Mouse (Mus musculus) lung, embryonic 16.5 days (tissue): ENCODE data around the gene Foxp1. TPM values are rescaled to one million over a fixed set of nuclear protein-coding genes. Genes with fewer than 3 reads are reported as not detected.

Experiments used
- ATAC-seq: fragments of 200-750 bp; cut with Nextera tagmentation; 2 replicates; pipeline ENCODE4 v1.8.0; 2017; ENCODE audit warnings: low read depth, mild to moderate bottlenecking, moderate library complexity
- H3K27ac ChIP-seq: fragments of 300-500 bp; sonication (generic); 2 replicates; pipeline ENCODE4 v1.5.1; 2014; ENCODE audit warnings: mild to moderate bottlenecking, control low read depth, low read length
- H3K27me3 ChIP-seq: fragments of 300-500 bp; sonication (generic); 2 replicates; pipeline ENCODE4 v1.6.1; 2014; ENCODE audit warnings: low read depth, low read length, mixed read lengths; ENCODE audit not compliant: control insufficient read depth, insufficient read depth
- H3K36me3 ChIP-seq: fragments of 300-500 bp; sonication (generic); 2 replicates; pipeline ENCODE4 v1.6.1; 2014; ENCODE audit warnings: low read length; ENCODE audit not compliant: control insufficient read depth, insufficient read depth
- H3K4me1 ChIP-seq: fragments of 300-500 bp; sonication (generic); replicated peaks from 2 replicates; pipeline ENCODE4 v1.6.1; 2014; ENCODE audit warnings: low read length, mixed read lengths; ENCODE audit not compliant: control insufficient read depth, insufficient read depth
- H3K4me2 ChIP-seq: fragments of 300-500 bp; sonication (generic); 2 replicates; pipeline ENCODE4 v1.6.1; 2014; ENCODE audit warnings: low read depth, low read length, control low read depth
- H3K4me3 ChIP-seq: fragments of 300-500 bp; sonication (generic); 2 replicates; pipeline ENCODE4 v1.5.1; 2014; ENCODE audit warnings: mild to moderate bottlenecking, low read length, control low read depth
- H3K9ac ChIP-seq: fragments of 300-500 bp; sonication (generic); 2 replicates; pipeline ENCODE4 v1.6.1; 2014; ENCODE audit warnings: low read length, control low read depth
- H3K9me3 ChIP-seq: fragments of 300-500 bp; sonication (generic); 2 replicates; pipeline ENCODE4 v1.6.1; 2016; ENCODE audit warnings: low read length; ENCODE audit not compliant: control insufficient read depth
- WGBS: fragments of 180-500 bp; shearing (Covaris S2); extraction: QIAGEN DNeasy Blood & Tissue Kit; methylation state at CpG from one replicate; pipeline ENCODE4 v1.1.7; 2014; 5-methylcytosine and 5-hydroxymethylcytosine counted together
- polyA plus RNA-seq: library from polyadenylated mRNA; unstranded; fragments of >200 nt; fragmentation: Nextera tagmentation; extraction: Ambion mirVana; gene quantifications from 2 replicates; pipeline ENCODE4 v1.2.1, GENCODE M21; 2015

Foxp1 gene
- polyA plus RNA-seq, 1 experiment from 2014 or later: 116 TPM

DNA sequence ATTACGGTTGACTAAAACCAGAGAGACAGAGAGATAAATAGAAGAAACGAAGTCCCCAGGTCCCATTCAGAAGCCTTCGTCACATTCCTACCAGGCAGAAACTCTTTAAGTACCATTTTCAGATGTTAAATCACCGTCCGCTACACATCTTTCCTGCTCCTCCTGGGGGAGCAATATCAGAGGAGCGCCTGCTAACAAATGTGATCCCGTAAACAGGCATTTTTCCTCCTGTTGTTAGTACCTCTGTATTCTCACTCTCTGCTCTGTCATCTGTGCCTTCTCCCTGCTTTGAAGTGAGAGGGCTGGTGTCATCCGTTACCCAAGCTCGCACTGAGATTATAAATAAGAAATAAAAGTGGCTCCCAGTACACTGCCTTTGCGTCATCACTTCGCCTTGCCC is 384.5 kb downstream of the Foxp1 start:
- Histone ChIP-seq H3K9ac (no peak overlapping the region), H3K4me2 (no peak overlapping the region), H3K4me1 (peaks cover 10% of the 10 kb centered on the region), H3K27me3 (no peaks in the 10 kb centered on the region), H3K4me3 (no peak overlapping the region), H3K36me3 (no peaks in the 10 kb centered on the region), H3K9me3 (no peaks in the 10 kb centered on the region), H3K27ac (no peak overlapping the region)
- 62% methylated on average over 11 of the region's 11 CpGs for WGBS
- ATAC-seq: no peak

DNA sequence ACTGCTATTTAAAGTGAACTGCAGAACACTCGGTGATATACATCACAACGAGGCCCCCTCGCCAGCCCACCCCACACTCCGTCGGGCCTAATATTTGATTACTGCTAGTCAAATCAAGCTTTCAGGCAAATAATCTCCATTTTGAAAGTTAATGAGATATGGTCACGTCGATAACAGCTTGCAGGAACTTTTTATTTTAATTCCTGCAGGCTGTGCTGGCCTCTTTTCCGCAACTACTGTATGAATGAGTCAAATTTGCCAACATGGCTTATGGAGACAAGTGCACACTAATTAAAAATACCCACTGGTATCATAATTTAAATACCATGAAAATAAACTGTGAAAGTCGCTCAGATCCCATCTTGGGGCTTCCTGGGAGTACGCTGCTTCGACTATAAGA is 385.4 kb downstream of the Foxp1 start:
- H3K27me3 ChIP-seq: no peaks in the 10 kb centered on the region
- H3K9me3 ChIP-seq: no peaks in the 10 kb centered on the region
- H3K9ac ChIP-seq: no peak overlapping the region
- H3K4me1 ChIP-seq: peaks cover 8% of the 10 kb centered on the region
- no peak overlapping the region for H3K4me2 ChIP-seq
- WGBS: 72% methylated on average over 11 of the region's 11 CpGs
- H3K27ac ChIP-seq: no peak overlapping the region
- ATAC-seq: no peak
- H3K4me3 ChIP-seq: no peak overlapping the region
- no peaks in the 10 kb centered on the region for H3K36me3 ChIP-seq

DNA sequence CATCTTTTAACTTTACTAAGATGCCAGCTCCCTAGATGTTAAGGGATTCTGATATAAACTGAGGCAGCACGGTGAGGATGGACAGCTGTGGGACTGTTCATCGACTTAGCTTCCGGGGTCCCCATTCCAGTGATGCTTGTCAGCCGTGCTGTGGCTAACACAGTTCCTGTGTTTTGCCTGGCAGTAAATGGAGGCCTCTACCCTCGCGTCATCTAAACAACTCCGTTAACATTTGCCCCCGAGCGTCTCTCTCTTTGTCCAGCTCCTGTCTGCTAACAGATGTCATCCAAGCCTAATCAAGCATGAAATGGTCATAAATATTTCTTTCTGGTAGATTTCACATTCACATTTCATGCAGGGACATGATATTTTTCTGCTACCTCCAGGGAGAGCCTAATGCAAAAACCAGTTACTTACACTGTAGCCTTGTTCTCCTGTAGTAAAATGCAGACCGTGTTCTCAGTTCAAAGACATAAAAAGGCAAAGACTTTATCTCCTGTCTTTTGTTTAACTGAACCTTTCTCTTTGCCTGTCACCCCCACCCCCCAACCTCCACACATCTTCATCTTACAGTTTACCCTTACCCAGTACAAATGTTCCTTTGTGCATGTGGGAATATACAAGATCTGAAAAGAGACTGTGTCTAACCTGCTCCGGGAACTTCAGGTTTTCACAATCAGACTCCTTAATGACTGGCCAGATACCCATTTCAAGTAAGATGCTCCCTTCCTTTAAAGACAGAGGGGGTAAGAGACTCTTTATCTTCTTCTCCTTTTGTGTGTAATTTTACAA is 386.4 kb downstream of the Foxp1 start:
- H3K27me3 ChIP-seq: no peaks in the 10 kb centered on the region
- H3K9ac ChIP-seq: no peak overlapping the region
- no peak overlapping the region for H3K4me2 ChIP-seq
- peaks cover 10% of the 10 kb centered on the region for H3K4me1 ChIP-seq
- peak; percentile 60; the same call in 1 of the 2 replicates for ATAC-seq
- WGBS: 30% methylated on average over 11 of the region's 11 CpGs
- no peaks in the 10 kb centered on the region for H3K36me3 ChIP-seq
- no peaks in the 10 kb centered on the region for H3K9me3 ChIP-seq
- 0 out of 2 replicates have a peak overlapping the region, but pooled peaks have one; percentile 24 for H3K27ac ChIP-seq
- no peak overlapping the region for H3K4me3 ChIP-seq

DNA sequence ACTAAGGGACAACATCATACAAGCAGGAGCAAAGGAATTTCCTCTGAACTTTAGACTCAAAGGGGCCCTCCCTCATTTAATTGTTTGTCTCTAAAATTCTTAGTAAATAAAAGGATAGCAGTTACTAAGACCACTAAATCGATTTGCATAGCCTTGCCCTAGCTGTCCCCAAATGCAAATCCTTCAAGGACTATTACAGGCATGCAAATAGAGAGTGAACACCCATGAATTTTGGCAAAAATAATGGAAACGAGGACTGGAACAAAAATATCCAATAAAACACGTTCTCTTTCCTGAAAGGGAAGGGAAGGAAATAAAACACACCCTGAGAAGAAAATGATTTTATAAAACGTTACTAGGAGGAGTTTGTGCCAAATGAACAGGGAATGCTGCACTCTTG is 390.7 kb downstream of the Foxp1 start:
- H3K9ac ChIP-seq: no peak overlapping the region
- H3K4me3 ChIP-seq: no peak overlapping the region
- H3K27ac ChIP-seq: no peak overlapping the region
- 58% methylated on average over 4 of the region's 4 CpGs for WGBS
- H3K27me3 ChIP-seq: no peaks in the 10 kb centered on the region
- no peak for ATAC-seq
- H3K9me3 ChIP-seq: no peaks in the 10 kb centered on the region
- H3K4me1 ChIP-seq: peaks cover 10% of the 10 kb centered on the region
- H3K4me2 ChIP-seq: no peak overlapping the region
- no peaks in the 10 kb centered on the region for H3K36me3 ChIP-seq

DNA sequence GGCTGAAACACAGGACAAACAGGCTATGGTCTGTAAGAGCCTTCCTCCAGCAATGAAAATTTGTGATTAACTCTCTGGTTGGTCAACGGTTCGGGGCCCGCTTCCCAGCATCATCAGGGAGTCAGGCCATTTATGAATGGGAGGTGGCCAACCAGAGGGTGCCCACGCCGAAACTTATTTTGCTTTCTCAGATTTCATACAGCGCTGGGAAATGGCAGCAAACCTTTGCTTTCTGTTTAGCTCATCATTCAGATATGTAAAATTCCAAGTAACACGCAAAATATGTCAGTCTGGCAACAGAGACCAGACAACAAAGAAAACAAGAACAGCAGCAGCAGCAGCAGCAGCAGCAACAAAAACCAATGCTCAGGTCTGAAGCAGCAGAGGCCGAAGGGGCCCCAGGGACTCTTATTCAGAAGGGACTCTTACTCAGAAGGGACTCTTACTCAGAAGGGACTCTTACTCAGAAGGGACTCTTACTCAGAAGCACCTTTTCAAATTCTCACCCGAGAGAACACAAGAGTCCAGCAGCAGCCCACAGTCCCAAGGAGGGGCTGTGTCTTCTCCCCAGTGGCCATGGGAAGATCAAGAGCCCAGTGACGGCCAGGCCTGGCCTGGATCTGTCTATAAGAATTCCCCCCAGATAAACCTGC is 391.6 kb downstream of the Foxp1 start:
- H3K36me3 ChIP-seq: no peaks in the 10 kb centered on the region
- no peak overlapping the region for H3K4me2 ChIP-seq
- H3K9ac ChIP-seq: no peak overlapping the region
- no peak overlapping the region for H3K4me3 ChIP-seq
- H3K27me3 ChIP-seq: no peaks in the 10 kb centered on the region
- no peaks in the 10 kb centered on the region for H3K9me3 ChIP-seq
- 64% methylated on average over 10 of the region's 10 CpGs for WGBS
- H3K4me1 ChIP-seq: peaks cover 5% of the 10 kb centered on the region; the same call in 1 of the 2 replicates
- H3K27ac ChIP-seq: no peak overlapping the region
- ATAC-seq: peak; percentile 50; the same call in 1 of the 2 replicates

DNA sequence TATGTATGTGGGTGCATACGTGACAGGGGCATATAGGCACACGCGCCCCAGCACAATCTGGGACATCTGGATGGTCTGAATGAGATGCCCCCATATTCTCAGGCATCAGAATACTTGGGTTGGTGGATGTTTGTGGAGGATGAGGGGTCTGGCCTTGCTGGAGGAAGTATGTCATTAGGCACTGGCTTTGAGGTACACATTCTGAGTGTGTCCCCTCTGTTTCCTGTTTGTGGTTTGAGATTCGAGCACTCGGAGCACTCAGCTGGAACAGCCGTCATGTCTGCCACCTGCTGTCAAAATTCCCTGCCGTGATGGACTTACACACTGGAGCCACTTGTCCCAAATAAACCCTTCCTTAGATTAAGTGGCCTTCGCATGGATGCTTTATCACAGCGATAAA is 395.8 kb downstream of the Foxp1 start:
- Histone ChIP-seq H3K36me3 (no peaks in the 10 kb centered on the region), H3K4me1 (peaks cover 2% of the 10 kb centered on the region; the same call in 1 of the 2 replicates), H3K9ac (no peak overlapping the region), H3K4me2 (no peak overlapping the region), H3K27me3 (no peaks in the 10 kb centered on the region), H3K4me3 (no peak overlapping the region), H3K9me3 (no peaks in the 10 kb centered on the region), H3K27ac (no peak overlapping the region)
- WGBS: 76% methylated on average over 9 of the region's 9 CpGs
- ATAC-seq: no peak

DNA sequence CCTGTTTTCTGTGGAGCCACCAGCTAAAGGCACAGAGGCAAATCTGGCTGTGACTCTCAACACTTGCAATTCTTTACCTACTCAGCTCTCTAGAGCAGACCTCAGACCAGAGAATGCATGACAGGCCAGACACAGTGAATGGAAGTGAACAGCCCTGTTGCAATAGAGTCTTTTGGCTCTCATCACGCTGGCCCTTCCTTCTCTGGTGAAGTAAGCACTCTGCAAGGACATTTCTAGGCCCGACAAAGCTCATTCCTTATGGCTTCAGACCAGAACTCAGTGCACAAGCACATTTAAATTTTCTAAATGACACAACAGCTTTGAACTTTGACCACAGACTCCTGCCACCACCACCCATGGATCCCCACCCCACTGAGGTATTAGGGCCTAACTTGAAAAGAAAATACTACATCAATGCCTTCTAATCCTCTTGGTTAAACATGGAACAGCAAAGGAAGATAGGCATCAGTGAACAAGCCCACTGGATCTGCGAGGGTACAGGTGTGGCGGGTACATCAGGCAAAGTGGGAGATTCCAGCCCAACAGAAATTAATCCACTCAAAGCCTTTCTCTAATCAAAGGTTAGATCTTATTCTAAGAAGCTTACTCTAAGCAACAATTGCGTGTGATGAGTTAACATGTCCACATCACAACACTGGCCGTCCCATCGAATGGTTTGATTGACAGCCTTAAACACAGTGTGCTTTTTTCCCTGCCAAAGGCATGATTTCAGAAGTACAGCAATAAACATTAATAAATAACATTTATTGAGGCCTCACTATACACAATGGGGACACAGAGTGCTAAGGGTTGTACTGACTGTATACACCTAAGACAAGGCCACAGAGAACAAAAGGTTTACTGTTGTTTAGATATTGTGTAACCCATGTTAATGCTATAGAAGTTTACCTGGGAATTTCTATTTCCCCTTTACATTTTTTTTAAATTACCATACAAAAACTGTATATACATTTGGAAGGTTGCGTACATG is 401.4 kb downstream of the Foxp1 start:
- Histone ChIP-seq H3K4me3 (no peak overlapping the region), H3K27me3 (no peaks in the 10 kb centered on the region), H3K4me1 (no peaks in the 10 kb centered on the region), H3K27ac (no peak overlapping the region), H3K36me3 (no peaks in the 10 kb centered on the region), H3K9me3 (no peaks in the 10 kb centered on the region), H3K9ac (no peak overlapping the region), H3K4me2 (no peak overlapping the region)
- WGBS: 86% methylated on average over 8 of the region's 8 CpGs
- ATAC-seq: no peak

DNA sequence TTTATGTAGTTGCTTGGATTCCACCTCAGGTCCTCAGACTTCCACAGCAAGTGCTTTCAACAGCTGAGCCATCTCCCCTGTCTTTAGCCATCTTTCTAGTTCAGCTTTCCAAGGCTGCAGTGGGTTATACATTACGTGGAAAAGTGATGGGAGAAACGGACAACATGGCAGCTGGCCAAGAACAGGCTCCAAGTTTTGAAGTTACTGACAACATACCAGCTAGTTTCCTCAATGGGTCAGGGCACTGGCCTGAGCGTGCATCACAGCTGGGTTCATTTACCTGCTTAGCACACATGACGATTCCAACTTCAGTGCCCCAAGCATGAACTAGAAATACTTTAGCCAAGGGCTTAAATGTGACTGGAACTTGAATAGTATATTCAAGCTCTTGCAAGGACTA is 404.0 kb downstream of the Foxp1 start:
- WGBS: 39% methylated on average over 4 of the region's 4 CpGs

DNA sequence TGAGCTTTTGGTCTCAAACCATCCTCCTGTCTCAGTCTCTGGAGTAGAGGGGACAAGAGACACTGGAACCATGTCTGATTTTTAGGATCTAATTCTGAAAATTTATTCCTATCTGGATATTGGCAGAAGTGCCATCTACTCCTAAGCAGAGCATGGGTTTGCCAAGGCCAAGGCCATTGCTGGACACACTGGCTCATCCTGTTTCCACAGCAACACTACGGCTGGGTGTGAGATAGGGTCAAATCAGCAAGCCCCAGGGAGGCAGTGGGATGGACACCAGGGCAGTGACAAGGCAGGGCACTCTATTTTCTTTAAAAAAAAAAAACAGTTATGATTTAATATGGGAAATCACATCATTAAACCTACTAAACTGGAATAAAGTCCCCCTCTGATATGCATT is 405.1 kb downstream of the Foxp1 start:
- no peak overlapping the region for H3K9ac ChIP-seq
- WGBS: 90% methylated on average over 1 of the region's 1 CpGs
- H3K4me3 ChIP-seq: no peak overlapping the region
- no peaks in the 10 kb centered on the region for H3K9me3 ChIP-seq
- ATAC-seq: no peak
- no peaks in the 10 kb centered on the region for H3K27me3 ChIP-seq
- no peak overlapping the region for H3K4me2 ChIP-seq
- no peak overlapping the region for H3K27ac ChIP-seq
- no peaks in the 10 kb centered on the region for H3K4me1 ChIP-seq
- no peaks in the 10 kb centered on the region for H3K36me3 ChIP-seq

More for the DNA sequence above, 404.0 kb downstream of the Foxp1 start:
- Histone ChIP-seq H3K9ac (no peak overlapping the region), H3K36me3 (no peaks in the 10 kb centered on the region), H3K4me2 (no peak overlapping the region), H3K27me3 (no peaks in the 10 kb centered on the region), H3K4me1 (no peaks in the 10 kb centered on the region), H3K4me3 (no peak overlapping the region), H3K27ac (no peak overlapping the region), H3K9me3 (no peaks in the 10 kb centered on the region)
- ATAC-seq: no peak; the same call in 1 of the 2 replicates
